Mouse (Mus musculus): ENCODE measurements around the gene Fam174b. TPM values are rescaled to one million over a fixed set of nuclear protein-coding genes. Genes with fewer than 3 reads are reported as not detected.
A peak's percentile ranks its signal among the peaks of the same experiment; 100 is the strongest.

Fam174b gene
- polyA plus RNA-seq, 1 experiment from 2014 or later = 63.0 TPM

DNA sequence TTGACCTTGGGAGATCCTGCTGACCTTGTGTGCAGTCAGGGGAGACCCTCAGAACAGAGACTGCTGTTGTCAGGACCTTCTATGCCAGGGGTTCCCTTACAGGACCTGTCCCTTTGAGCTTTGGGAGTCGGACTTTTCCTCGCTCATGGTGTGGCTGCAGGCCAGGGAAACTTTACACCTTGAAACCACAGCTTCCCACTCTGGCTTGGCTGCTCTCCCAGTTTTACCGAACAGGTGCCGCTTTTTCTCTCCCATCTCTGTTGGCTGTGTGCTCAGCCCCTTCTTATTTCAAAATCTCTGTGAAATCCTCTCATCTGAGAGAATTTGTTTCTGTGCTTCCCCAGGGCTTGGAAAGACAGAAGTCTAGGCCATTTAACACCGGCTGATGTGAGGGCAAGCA, 5.8 kb downstream of the Fam174b start:
- H3K4me3 ChIP-seq (ENCODE audit: low read length) = no peak overlapping the region
- H3K27me3 ChIP-seq (ENCODE audit: control insufficient read depth, insufficient read depth, low read length) = 0 out of 2 replicates have a peak, but pooled peaks cover 3% of the 10 kb centered on the region
- H3K9ac ChIP-seq (ENCODE audit: low read length) = 0 out of 2 replicates have a peak overlapping the region, but pooled peaks have one; percentile 14
- no peaks in the 10 kb centered on the region for H3K36me3 ChIP-seq (ENCODE audit: control insufficient read depth, insufficient read depth)
- peak overlapping the region; percentile 54 for H3K27ac ChIP-seq (ENCODE audit: low read length)
- H3K4me2 ChIP-seq (ENCODE audit: low read depth, low read length) = no peak overlapping the region
- H3K9me3 ChIP-seq (replicated peaks; ENCODE audit: control insufficient read depth, low read length) = no peaks in the 10 kb centered on the region
- peaks cover 33% of the 10 kb centered on the region for H3K4me1 ChIP-seq (ENCODE audit: control insufficient read depth, insufficient read depth, low read length)
- no peak for ATAC-seq (replicated peaks; ENCODE audit: extremely low read depth, insufficient read depth, low FRiP score)
- WGBS = 38% methylated on average over 5 of the region's 5 CpGs

DNA sequence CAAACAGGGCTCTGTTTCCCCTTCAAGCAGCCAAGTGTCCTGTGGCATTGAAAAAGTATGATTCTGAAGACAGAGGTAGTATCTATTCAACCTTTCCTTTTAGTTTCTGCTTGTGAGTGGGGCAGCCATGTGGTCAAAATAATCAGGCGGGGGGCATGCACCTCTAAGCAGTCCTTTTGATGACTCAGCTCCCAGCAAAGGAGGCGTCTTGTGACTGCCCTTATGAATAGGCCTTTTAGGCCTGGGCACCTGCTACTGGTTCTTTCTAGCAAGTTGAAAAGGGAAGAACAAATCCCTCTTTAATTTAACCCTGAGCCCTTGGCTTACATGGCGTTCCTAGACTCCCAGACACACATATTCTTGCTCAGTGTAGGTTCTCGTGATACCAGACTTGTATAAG, 6.7 kb downstream of the Fam174b start:
- Histone ChIP-seq H3K4me3 (ENCODE audit: low read length) (no peak overlapping the region), H3K27me3 (ENCODE audit: control insufficient read depth, insufficient read depth, low read length) (no peaks in the 10 kb centered on the region), H3K36me3 (ENCODE audit: control insufficient read depth, insufficient read depth) (no peaks in the 10 kb centered on the region), H3K4me1 (ENCODE audit: control insufficient read depth, insufficient read depth, low read length) (peaks cover 27% of the 10 kb centered on the region), H3K27ac (ENCODE audit: low read length) (no peak overlapping the region), H3K9ac (ENCODE audit: low read length) (no peak overlapping the region), H3K4me2 (ENCODE audit: low read depth, low read length) (no peak overlapping the region), H3K9me3 (replicated peaks; ENCODE audit: control insufficient read depth, low read length) (no peaks in the 10 kb centered on the region)
- 80% methylated on average over 4 of the region's 4 CpGs for whole genome bisulfite sequencing
- ATAC-seq (replicated peaks; ENCODE audit: extremely low read depth, insufficient read depth, low FRiP score) = no peak

DNA sequence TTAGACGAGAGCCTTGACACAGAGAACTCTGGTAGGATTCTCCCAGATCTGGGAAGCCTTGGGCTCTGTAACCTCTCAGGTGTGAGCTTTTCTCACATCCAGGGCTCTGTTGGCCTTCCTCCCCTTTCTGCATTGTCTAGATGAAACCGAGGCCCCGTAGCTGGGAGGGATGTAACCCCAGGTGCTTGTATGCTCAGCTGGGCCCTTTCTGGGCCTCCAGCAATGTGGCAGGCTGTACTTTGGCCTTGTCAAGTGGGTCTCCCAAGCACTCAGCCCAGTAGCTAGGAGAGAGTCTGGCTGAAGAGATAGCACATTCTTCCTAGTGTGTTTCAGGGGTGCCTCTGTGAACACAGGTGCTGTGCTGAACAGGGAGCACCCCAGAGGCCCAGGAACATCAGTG, 7.4 kb downstream of the Fam174b start:
- Histone ChIP-seq H3K27me3 (ENCODE audit: control insufficient read depth, insufficient read depth, low read length) (no peaks in the 10 kb centered on the region), H3K4me3 (ENCODE audit: low read length) (no peak overlapping the region), H3K27ac (ENCODE audit: low read length) (no peak overlapping the region), H3K4me2 (ENCODE audit: low read depth, low read length) (no peak overlapping the region), H3K4me1 (ENCODE audit: control insufficient read depth, insufficient read depth, low read length) (peaks cover 24% of the 10 kb centered on the region), H3K9me3 (replicated peaks; ENCODE audit: control insufficient read depth, low read length) (no peaks in the 10 kb centered on the region), H3K9ac (ENCODE audit: low read length) (no peak overlapping the region), H3K36me3 (ENCODE audit: control insufficient read depth, insufficient read depth) (no peaks in the 10 kb centered on the region)
- 79% methylated on average over 3 of the region's 3 CpGs for WGBS
- no peak for ATAC-seq (replicated peaks; ENCODE audit: extremely low read depth, insufficient read depth, low FRiP score)

GRCm38 (mm10) chr7:73748437-73749108, 8.5 kb downstream of the Fam174b start:
- Histone ChIP-seq H3K4me1 (ENCODE audit: control insufficient read depth, insufficient read depth, low read length) (peaks cover 22% of the 10 kb centered on the region), H3K27me3 (ENCODE audit: control insufficient read depth, insufficient read depth, low read length) (no peaks in the 10 kb centered on the region), H3K9ac (ENCODE audit: low read length) (no peak overlapping the region), H3K4me2 (ENCODE audit: low read depth, low read length) (no peak overlapping the region), H3K36me3 (ENCODE audit: control insufficient read depth, insufficient read depth) (no peaks in the 10 kb centered on the region), H3K27ac (ENCODE audit: low read length) (no peak overlapping the region), H3K9me3 (replicated peaks; ENCODE audit: control insufficient read depth, low read length) (no peaks in the 10 kb centered on the region), H3K4me3 (ENCODE audit: low read length) (no peak overlapping the region)
- no peak for ATAC-seq (replicated peaks; ENCODE audit: extremely low read depth, insufficient read depth, low FRiP score)
- WGBS = 84% methylated on average over 5 of the region's 5 CpGs

GRCm38 (mm10) chr7:73749339-73749738, 9.2 kb downstream of the Fam174b start:
- Histone ChIP-seq H3K9ac (ENCODE audit: low read length) (no peak overlapping the region), H3K4me1 (ENCODE audit: control insufficient read depth, insufficient read depth, low read length) (peaks cover 18% of the 10 kb centered on the region), H3K27me3 (ENCODE audit: control insufficient read depth, insufficient read depth, low read length) (no peaks in the 10 kb centered on the region), H3K9me3 (replicated peaks; ENCODE audit: control insufficient read depth, low read length) (no peaks in the 10 kb centered on the region), H3K4me3 (ENCODE audit: low read length) (no peak overlapping the region), H3K4me2 (ENCODE audit: low read depth, low read length) (no peak overlapping the region), H3K36me3 (ENCODE audit: control insufficient read depth, insufficient read depth) (no peaks in the 10 kb centered on the region), H3K27ac (ENCODE audit: low read length) (no peak overlapping the region)
- ATAC-seq (replicated peaks; ENCODE audit: extremely low read depth, insufficient read depth, low FRiP score) = no peak
- WGBS = 81% methylated on average over 2 of the region's 2 CpGs

DNA sequence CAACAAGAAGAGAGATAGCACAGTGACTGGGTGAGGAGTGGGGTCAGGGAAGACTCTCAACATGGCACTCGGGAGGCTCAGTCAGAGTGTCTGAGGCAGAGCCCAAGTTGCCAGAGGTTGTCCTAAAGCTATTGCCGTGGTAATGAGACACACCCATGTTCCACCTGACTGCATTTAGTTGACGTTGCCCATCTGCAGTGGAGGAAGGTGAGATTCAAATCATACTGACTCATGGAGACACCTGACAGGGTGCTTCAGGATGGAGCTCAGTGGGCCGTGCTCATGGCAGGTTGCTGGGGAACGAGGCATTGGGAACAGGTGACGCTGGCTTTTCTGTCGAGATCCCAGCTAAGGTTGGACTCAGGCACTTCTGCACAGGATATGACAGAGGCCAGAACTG, 9.9 kb downstream of the Fam174b start:
- Histone ChIP-seq H3K27ac (ENCODE audit: low read length) (no peak overlapping the region), H3K4me2 (ENCODE audit: low read depth, low read length) (no peak overlapping the region), H3K27me3 (ENCODE audit: control insufficient read depth, insufficient read depth, low read length) (no peaks in the 10 kb centered on the region), H3K36me3 (ENCODE audit: control insufficient read depth, insufficient read depth) (no peaks in the 10 kb centered on the region), H3K4me1 (ENCODE audit: control insufficient read depth, insufficient read depth, low read length) (peaks cover 17% of the 10 kb centered on the region), H3K4me3 (ENCODE audit: low read length) (no peak overlapping the region), H3K9ac (ENCODE audit: low read length) (no peak overlapping the region), H3K9me3 (replicated peaks; ENCODE audit: control insufficient read depth, low read length) (no peaks in the 10 kb centered on the region)
- WGBS = 82% methylated on average over 7 of the region's 7 CpGs
- no peak for ATAC-seq (replicated peaks; ENCODE audit: extremely low read depth, insufficient read depth, low FRiP score)

DNA sequence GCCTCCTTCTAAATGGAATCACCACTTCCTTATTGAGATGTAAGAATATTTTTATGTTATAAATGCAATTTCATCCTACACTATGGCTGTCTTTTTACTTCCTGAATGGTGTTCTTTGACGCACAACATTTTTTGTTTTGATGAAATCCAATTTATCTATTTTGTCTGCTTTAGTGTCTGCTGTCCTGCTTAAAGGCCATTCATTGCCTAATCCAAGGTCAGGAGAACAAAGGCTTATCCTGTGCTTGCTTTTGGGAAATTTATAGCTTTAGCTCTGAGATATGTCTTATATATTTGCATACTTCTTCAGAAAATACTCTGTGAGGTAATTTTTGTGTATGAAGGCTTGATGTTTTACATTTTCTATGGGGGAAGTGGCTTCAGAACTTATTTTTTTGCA, 13.5 kb downstream of the Fam174b start:
- no peak for ATAC-seq (replicated peaks; ENCODE audit: extremely low read depth, insufficient read depth, low FRiP score)
- Histone ChIP-seq H3K4me2 (ENCODE audit: low read depth, low read length) (no peak overlapping the region), H3K4me1 (ENCODE audit: control insufficient read depth, insufficient read depth, low read length) (no peaks in the 10 kb centered on the region), H3K36me3 (ENCODE audit: control insufficient read depth, insufficient read depth) (no peaks in the 10 kb centered on the region), H3K9me3 (replicated peaks; ENCODE audit: control insufficient read depth, low read length) (0 out of 2 replicates have a peak, but pooled peaks cover 3% of the 10 kb centered on the region), H3K9ac (ENCODE audit: low read length) (no peak overlapping the region), H3K4me3 (ENCODE audit: low read length) (no peak overlapping the region), H3K27ac (ENCODE audit: low read length) (no peak overlapping the region), H3K27me3 (ENCODE audit: control insufficient read depth, insufficient read depth, low read length) (no peaks in the 10 kb centered on the region)
- WGBS = 81% methylated on average over 1 of the region's 1 CpGs

GRCm38 (mm10) chr7:73755377-73756110, 15.4 kb downstream of the Fam174b start:
- no peak overlapping the region for H3K9ac ChIP-seq (ENCODE audit: low read length)
- H3K4me3 ChIP-seq (ENCODE audit: low read length) = no peak overlapping the region
- H3K27ac ChIP-seq (ENCODE audit: low read length) = no peak overlapping the region
- WGBS = 67% methylated on average over 1 of the region's 1 CpGs
- no peak overlapping the region for H3K4me2 ChIP-seq (ENCODE audit: low read depth, low read length)
- H3K9me3 ChIP-seq (replicated peaks; ENCODE audit: control insufficient read depth, low read length) = 0 out of 2 replicates have a peak, but pooled peaks cover 3% of the 10 kb centered on the region
- H3K27me3 ChIP-seq (ENCODE audit: control insufficient read depth, insufficient read depth, low read length) = no peaks in the 10 kb centered on the region
- H3K4me1 ChIP-seq (ENCODE audit: control insufficient read depth, insufficient read depth, low read length) = no peaks in the 10 kb centered on the region
- ATAC-seq (replicated peaks; ENCODE audit: extremely low read depth, insufficient read depth, low FRiP score) = no peak
- no peaks in the 10 kb centered on the region for H3K36me3 ChIP-seq (ENCODE audit: control insufficient read depth, insufficient read depth)

- no peak overlapping the region for H3K27ac ChIP-seq (ENCODE audit: low read length)
- H3K4me3 ChIP-seq (ENCODE audit: low read length) = no peak overlapping the region
- H3K4me1 ChIP-seq (ENCODE audit: control insufficient read depth, insufficient read depth, low read length) = peaks cover 7% of the 10 kb centered on the region; the same call in 1 of the 2 replicates
- 73% methylated on average over 8 of the region's 8 CpGs for WGBS
- ATAC-seq (replicated peaks; ENCODE audit: extremely low read depth, insufficient read depth, low FRiP score) = no peak
- H3K4me2 ChIP-seq (ENCODE audit: low read depth, low read length) = no peak overlapping the region
- no peaks in the 10 kb centered on the region; the same call in 1 of the 2 replicates for H3K36me3 ChIP-seq (ENCODE audit: control insufficient read depth, insufficient read depth)
- H3K27me3 ChIP-seq (ENCODE audit: control insufficient read depth, insufficient read depth, low read length) = no peaks in the 10 kb centered on the region
- no peak overlapping the region for H3K9ac ChIP-seq (ENCODE audit: low read length)
- H3K9me3 ChIP-seq (replicated peaks; ENCODE audit: control insufficient read depth, low read length) = 0 out of 2 replicates have a peak, but pooled peaks cover 3% of the 10 kb centered on the region
Observed at GRCm38 (mm10) chr7:73761691-73762189, 21.6 kb downstream of the Fam174b start.
